Mouse (Mus musculus) NIH3T3 (cell line): ENCODE measurements at regions not wholly inside any gene's neighbourhood (a gene's known extent, or its start where the extent isn't known, plus 50 kb on each side); places are given as distances from the start of the nearest gene placed in this dataset.

Source experiments
- DNase-seq: peaks from one replicate; pipeline ENCODE4 v3.0.0-alpha.2; 2012; ENCODE audit warnings: low read depth

- peak; percentile 23 for DNase-seq
Observed at GRCm38 (mm10) chr16:42677211-42677610, 198.5 kb upstream of the Zbtb20 start.

- peak; percentile 20 for DNase-seq
Observed at GRCm38 (mm10) chr16:42676406-42677075, 199.1 kb upstream of the Zbtb20 start.

DNA sequence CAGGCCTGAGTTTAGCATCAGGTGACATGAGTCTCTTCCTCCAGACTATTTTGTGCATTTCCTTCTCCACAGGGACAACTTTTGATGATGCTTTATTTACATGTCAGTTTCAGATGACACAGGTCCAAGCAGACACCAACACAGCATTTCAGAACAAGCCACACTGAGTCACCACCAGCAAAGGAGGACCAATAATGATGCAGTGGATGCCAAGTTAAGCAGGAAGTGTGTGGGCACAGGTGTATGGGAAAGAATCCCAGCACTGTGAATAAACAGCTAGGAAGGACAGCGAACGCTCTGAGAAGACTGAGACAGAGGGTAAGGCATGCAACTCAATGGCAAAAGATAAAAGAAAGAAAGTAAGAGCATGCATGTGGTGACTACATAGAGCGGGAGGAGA lies 200.7 kb upstream of the Zbtb20 start:
- DNase-seq, result no peak

GRCm38 (mm10) chr16:42666601-42667000 lies 209.1 kb upstream of the Zbtb20 start:
- no peak for DNase-seq

DNA sequence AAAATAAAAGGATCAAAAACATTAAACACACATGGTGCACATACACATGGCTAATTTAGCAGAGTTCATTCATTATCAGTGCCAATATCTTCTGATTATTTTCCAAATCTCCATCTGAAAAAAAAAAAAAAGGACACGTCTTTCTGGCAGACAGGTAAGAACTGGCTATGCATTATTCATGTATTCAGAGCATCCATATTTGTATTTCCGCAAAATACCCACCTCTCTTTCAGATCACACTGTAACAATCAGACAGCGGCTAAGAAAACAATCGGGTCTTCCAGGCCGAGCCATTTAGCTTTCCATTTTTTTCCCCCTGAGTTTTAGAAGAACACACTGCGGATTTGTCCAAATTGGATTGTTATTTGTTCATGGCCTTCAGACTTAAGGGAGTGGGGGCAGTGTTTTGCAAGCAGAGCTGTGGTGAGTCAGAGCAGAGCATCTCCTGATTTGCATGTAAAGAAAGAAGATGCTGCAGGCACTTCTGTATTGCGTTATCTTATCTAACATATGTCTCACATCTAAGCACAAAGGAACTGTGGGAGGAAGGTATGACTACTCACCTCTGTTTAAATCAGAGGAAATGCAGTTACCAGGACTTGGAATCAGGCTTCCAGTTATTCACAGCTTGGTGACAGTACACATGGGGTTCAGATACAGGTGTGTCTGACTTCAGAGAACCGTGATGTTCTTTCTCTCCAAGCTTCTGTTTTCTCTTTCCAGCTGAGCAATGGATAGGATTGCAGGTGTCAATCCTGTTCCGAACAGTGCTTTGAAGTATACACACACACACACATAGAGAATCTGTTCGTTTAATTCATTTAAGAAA lies 223.6 kb upstream of the Zbtb20 start:
- no peak for DNase-seq

DNA sequence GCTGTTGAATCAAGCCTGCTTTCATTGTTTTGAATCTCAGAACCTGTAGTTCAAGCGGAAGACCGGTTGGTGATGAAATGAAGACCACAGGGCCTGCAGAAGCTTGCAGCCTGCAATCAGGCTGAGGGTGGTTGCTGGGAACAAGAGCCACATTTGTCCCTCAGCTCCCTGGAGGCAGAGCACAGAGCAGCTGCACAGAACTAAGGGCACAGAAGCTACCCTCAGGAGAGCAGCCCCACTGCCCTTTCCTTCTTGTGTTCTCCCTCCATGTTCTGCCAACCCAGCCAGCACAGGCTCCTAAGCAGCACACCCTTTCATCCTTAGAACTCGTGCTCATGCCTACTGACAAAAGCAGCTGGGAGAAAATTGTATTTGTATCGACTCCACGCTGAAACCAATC lies 225.9 kb upstream of the Zbtb20 start:
- no peak for DNase-seq

DNA sequence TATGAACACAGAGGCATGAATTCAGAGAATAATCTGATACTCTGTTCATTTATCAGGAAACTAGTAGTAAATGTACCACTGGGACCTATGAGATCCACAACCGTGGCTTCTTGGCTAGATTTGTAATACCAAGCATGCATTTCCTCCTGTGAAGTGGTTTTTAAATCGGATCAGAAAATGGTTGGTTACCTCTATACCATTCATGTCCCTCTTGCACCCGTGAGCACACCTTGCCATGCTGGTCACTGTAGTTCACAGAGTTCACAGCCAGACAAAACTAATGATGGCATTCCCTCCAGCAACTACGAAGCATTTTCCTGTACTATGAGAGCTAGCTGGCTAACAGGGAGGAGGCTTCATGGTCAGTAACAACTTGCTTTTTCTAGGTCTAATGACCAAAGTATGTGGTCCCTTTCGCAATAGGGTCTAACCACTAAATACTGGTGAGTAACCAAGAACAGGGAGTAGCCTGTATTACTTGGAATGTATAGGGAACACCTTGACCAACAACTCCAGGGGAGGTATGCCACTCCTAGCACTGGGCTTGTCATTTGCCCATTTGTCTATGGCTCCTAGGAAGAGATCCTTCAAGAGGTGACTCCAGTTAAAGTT lies 227.0 kb upstream of the Zbtb20 start:
- DNase-seq, result peak; percentile 36

DNA sequence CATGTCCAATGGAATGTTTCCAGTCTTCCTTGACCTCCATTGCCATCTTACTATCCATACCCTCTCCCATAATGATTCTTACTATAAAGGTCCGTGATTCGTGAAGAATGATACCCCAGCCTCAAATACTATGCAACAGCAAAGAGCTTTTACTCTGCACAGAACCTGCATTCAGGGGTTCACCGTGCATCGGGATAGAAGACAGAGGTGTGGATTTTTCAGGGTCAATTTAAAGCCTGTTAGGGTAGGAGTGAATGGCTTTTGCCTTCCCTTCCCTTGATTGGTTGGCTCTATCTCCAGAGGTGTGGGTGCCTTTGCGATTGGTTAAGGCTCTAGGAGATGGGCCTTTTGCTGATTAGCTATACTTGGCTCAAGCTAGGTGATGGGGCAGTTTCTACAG lies 227.9 kb upstream of the Zbtb20 start:
- DNase-seq, result no peak

DNA sequence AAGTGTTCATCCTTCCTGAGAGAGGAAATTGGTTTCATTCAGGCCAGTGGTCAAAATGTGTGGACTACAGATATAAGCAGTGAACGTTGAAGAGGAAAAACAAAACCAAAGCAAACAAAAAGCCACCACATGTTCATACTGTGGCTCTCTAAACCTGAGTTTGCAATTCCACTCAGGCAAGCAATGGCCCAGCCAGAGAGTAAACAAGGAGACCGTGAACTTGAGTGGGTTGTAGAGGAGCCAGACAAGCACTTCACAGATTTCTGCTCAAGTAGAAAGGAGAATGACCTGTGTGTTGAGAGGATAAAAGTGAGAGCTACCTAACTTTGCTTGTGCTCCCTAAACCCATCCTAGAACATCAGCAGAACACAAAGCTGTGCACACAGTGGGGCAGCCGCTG lies 239.9 kb upstream of the Zbtb20 start:
- DNase-seq, result no peak

DNA sequence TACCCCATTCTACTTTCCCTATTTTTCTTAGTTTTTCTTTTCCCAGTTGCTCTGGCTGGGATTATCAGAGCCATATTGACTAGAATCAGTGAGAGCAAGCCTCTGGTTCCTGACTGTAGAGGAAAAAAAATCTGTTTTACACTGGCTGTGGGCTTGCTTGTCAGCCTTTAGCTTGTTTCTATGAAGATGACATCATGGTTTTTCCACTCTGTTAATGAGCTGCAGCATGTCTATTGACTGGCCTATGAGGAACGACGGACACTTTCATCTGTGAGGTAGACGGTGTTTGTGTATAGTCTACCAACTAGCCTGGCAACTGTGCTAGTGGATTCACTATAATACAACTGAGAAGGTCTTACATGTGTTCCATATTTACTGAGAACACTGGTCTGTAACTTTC lies 248.0 kb upstream of the Zbtb20 start:
- no peak for DNase-seq

DNA sequence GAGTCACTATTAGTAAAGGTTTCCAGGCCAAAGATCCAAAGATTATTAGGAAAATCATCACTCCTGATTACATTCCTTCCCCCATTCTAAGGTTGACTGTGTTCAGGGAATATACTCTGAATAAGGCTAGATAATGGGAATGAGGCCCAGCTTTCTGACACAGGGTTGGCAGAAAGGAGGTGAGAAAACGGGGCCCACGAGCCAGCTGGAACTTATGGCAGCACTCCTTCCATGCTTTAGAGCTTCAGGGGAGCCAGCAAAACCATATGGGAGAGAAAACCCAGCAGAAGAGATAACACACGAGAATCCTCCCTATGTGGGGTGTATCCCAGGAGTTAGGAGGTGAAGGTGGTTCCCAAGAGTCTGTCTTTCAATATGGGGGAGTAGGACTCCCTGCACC lies 259.8 kb upstream of the Zbtb20 start:
- DNase-seq, result no peak

- DNase-seq, result no peak
Observed at GRCm38 (mm10) chr16:42612011-42612410, 263.7 kb upstream of the Zbtb20 start.

- no peak for DNase-seq
Observed at GRCm38 (mm10) chr16:42608336-42608735, 267.3 kb upstream of the Zbtb20 start.

- DNase-seq, result peak; percentile 28
Observed at GRCm38 (mm10) chr16:42592321-42592720, 251.9 kb upstream of the Gap43 start.

DNA sequence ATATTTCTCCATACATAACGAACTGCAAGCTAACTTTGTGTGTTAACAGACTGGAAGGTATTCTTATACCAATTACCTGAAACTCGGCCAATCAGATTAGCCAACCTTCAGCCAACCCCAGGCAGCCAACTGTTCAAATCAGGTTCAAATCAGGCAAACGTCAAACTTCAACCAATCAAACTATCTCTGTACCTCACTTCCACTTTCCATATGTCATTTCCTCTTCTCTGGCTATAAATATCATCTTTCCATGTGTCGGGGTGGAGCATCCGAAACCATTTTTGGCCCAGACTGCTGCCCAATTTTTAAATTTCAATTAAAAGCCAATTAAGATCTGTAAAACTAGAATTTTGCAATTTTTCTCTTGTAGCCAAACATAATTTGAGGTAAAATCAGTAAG lies 251.1 kb upstream of the Gap43 start:
- no peak for DNase-seq

DNA sequence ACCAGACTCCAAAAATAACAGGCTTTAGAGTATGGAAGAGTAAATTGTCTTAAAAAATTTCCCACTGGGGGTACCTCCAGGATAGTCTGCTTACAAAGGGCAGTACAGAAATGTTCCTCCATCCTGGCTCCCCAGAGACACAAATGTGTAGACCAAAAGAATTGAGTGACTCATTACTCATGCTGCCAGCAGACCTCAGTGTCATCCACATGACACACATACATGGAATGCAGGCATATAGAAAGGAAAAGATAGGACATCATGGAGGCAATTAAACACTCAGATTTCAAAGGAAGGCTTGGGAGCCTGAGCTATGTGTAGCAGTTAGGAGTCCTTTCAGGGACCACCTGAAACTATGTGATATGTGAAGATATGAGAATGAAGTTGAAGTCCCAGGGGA lies 245.7 kb upstream of the Gap43 start:
- DNase-seq, result peak; percentile 46

DNA sequence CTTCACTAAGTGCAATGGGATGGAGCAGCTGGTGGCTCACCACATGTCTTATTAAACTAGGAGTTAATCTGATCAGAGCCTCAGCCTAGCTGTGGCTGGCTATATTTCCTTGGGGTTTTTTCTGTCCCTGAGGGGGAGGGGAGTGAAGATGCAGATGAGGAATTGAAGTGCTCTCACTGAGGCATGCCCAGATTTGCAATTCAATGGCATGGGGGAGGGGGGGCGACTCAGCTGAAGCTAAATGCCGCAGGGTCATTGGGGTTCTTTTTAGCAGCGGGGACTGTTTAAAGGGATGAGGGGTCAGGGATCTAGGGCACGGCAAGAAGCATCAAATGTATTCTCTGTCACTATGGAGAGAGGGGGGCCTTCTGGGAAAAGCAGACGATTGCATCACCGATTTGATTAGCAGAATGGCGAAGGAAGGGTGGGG lies 235.1 kb upstream of the Gap43 start:
- no peak for DNase-seq

DNA sequence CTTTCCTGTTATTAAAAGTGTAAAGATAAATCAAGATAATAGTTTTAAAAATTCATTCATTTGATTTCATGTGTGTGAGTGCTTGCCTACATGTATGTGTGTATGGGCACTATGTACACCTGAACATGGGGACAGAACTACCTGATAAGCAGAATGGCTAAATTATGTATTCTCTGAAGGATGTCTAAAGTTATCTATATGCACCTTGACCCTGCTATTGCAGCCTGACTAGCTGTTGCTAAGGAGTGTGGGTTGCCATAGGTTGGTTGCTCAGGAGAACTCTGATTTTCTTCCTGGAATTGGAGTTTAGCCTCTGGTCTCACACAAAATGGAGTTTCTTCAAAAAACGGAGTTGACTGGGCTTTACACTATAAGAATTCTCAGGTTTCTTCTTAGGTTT lies 234.5 kb upstream of the Gap43 start:
- DNase-seq, result no peak

GRCm38 (mm10) chr16:42570246-42570996 lies 230.0 kb upstream of the Gap43 start:
- DNase-seq, result no peak

DNA sequence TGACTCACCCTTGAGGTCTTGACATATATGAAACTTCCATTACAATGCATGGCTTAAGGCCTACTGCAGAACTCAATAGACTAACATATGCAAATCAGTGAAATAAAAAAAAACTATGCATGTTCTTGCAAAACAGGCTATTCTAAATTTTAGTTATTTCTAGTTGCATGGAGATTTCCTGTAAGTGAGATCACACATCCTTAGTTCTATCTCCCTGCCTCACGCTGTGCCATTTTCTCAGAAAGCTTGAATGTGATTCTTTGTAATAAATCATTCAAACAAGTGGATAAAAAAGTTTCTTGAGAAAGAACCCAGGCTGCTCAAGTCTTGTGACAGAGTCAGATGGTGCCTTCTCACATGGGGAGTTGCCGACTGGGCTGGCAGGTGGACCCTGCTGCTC lies 228.9 kb upstream of the Gap43 start:
- no peak for DNase-seq

DNA sequence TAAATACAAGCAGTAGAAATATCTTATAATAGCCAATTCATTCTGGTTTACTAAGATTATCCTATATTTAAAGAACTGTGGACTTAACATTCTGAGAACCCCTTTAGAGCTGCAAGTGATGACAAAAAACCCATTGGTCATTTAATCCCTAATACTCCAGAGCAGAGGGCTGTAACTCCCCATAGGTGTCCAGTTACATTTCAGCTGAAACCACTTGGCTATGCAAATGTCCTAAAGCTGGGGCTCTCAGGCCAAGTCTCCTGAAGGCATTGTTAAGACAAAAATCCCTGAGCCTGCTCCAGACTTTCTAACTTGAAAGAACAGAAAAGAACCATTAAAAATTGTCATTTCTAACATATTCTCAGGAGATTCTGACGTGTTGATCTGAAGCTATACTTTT lies 209.1 kb upstream of the Gap43 start:
- DNase-seq, result no peak
